Mouse (Mus musculus): Measurements from ENCODE around the gene S100g.

The S100g gene

DNA sequence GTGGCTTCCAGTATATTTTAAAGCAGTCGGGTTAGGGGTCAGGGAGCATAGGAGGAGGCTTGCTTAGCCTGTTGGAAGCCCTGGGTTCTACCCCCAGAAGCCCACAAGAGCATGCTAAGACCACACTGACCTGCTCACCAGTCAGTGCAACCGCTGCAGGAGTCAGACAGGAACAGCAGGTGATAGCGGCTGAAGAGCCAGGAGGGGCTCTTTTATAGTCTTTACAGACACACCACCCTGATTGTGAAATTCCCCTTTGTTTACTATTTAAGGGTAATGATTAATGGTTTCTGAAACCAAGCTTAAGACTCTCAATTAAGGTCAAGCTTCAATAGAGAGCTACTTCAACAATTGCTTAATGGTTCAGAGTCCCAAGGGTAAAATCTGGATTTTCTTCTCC is at the start of gene S100g:
TSS of gene S100g (minus strand) at position 217 of the 400 bp plus-strand sequence.
- no peak for DNase-seq (ENCODE audit: low spot score)

DNA sequence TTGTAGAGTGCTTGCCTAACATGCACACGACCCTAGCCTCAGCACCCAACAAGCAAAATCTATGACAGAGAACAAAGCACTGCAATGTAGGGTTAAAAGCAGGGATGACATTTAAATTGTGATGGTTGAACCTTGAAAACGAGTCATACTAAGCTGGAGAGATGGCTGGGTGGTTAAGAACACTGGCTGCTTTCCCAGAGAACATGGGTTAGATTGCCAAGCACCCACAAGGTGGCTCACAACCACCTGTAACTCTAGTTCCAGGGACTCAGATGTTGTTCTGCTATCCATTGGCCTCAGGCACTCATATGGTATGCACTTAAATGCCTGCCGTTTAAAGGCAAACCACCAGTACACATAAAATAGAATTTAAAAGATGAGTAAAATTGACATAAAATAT is 27.7 kb upstream of the S100g start:
- no peak for DNase-seq (ENCODE audit: low spot score)

DNA sequence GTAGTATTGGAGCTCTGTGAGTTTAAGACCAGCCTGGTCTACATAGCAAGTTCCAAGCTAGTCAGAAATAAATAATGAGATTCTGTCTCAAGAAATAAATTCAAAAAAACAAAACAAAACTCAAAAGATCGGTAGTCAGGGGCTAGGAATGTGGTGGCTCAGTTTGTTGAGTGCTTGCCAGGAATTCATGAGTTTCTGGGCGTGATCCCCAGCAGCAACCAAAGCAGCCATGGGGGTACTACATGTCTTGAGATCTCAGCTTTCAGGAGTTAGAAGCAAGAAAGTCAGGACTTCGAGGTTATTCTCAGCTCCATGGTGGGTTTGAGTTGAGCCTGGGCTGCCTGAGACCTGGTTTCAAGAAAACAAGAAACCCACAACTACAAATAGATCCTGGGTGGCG is 27.0 kb upstream of the S100g start:
- DNase-seq (ENCODE audit: low spot score) = no peak

DNA sequence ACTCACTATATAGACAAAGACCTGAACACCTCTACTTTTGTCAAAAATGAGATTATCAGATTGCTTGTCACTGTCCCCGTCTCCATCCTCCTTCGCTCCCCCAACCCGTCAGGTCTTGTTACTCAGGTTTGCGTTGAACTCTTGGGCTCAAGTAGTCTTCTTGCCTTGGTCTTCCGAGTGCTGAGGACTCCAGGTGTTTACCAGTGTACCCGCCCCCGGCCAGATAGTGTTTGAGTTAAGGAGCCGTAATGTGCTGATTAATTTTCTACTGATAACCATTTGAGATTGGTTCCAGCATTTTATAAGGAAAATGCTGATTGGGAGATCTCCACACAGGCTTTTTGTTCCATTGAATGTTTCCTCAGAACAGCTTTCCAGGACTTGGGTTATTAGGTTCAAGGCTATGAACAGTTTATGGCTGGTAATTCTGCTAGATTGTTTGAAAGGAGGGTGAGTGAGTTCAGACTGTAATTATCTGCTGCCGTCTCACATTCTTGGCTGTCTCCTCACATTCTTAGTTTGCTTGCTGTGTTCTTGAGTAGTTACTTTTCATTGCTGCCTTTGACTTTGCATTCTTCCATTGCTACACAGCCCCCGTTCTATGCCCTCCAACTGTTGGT is 22.6 kb upstream of the S100g start:
- DNase-seq (ENCODE audit: low spot score) = no peak

DNA sequence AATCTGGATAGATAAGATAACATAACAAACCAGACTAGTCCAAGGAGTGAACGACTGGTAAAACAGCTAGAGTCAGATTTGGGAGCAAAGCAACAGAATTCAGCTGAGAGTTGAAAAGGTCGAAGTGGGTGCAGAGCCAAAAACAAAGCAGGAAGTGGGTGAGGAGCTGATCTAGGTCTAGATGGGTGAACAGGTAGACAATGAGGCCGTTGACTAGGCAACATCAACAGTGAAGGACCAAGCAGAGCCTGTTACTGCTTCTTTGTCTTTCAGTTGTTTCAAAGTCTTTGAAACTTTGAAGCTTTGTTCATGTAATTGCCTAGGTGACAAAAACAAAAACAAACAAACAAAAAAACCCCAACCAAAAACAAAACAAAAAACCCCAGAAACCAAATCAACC is 11.8 kb upstream of the S100g start:
- peak; percentile 13 for DNase-seq (ENCODE audit: low spot score)

DNA sequence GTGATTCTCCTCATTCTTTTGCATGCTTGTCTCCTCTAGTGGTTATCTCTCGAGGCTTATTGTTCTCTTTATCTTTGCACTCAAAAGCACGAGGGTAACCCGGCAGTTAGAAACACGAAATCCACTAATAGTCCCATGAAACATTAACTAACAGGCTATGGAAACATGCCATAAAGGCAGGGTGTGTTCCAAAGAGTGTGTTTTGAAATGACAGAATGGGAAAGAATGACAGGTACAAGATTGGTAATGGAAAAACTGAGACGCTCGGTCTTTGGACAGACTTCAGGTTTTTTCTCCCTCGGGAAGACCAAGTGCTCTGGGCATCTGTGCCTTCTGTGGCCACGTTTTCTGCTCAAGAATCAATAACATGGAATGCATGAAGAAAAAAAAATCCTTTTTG is 3.1 kb upstream of the S100g start:
- DNase-seq (ENCODE audit: low spot score) = no peak

DNA sequence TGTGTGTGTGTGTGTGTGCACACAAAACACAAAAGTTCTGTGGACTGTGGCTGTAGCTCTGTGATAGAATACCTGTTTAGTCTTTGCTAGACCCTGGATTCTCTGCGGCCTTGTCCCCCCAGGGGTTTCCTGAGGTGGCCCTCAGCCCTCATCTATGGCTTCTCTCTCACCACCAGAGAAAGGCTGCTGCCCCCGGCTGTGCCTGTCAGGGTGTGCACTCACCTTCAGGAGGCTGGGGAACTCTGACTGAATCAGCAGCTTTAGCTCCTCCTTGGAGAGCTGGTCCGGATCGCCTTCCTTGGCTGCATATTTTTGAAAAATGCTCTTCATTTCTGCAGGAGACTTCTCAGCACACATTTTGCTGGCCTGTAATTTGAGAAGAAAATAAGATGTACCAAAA is 559 bp downstream of the S100g start:
- DNase-seq (ENCODE audit: low spot score) = no peak

DNA sequence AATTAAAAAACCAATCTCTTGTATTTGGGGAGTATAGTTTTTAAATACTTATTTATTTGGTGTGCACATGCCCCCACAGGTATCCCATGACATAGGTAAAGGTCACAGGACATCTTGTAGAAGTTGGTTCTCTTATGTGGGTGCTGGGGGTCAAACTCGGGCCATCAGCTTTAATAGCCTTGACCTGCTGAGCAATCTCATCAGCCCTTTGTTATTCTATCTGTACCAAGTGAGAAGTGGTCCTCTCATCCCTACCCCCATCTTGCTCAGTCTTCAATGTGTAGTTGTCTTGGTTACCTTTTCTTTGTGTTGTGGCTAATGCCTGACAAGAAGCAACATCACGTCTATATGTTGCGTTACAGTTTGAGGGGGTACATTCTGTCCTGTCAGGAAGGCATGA is 6.5 kb downstream of the S100g start:
- DNase-seq (ENCODE audit: low spot score) = no peak

DNA sequence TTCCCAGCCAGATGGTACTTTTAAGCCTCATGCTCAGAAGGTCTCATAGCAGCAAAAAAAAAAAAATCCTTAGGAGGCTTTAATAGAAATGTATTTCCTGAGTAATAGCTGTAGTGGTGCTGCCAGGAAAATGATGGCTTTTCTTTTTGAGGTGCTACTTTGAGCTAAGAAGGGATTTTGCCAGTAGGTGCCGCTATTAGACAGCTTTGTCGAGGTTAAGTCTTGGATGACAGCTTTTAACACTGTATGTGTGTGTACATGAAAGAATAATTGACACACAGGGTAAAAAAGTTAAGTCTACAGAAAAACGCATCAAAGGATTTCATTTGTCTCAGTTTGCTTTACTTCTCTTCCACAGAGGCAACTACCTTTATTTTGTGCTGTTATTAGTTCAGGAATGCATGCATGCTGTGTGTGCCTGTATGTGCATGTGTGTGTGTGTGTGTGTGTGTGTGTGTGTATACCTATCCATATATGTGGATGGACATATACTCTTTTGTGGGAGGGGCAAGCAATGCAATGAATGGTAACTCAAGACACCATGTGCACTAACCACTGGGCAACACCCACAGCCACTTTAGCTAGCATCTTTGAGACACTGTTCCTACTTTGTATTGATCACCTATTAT is 14.5 kb downstream of the S100g start:
- no peak for DNase-seq (ENCODE audit: low spot score)

DNA sequence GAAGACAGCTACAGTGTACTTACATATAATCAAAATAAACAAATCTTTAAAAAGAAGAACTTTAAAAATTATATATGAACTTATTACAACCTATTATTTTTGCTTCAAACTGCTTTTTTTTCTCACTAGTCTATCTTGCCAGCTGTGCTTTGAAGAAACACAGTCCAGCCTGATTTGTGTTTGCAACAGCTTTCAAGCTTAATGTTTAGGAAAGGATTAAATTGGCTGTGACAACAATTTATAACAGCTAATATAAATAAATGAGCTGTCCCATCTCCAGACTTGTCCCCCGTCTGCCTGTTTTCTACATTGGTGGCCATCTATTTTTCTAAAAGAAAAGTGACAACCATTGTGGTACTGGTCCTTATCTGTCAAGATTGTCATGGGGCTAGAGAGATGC is 22.4 kb downstream of the S100g start:
- DNase-seq (ENCODE audit: low spot score) = no peak

DNA sequence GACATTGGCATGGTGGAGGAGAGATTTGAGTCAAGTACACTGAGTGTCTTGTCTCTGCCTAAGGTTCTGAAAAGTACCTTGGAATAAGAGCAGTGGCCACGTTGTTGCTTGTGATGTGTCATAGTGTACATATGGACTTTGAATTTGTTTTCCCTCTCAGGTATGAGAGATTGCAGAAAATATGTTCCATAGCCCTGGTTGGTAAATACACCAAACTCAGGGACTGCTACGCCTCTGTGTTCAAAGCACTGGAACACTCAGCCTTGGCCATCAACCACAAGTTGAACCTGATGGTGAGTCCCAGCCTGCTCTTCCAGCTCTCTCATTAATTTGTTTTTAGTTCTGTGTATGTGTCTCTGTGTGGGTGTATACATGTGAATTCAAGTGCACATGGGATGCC is 32.9 kb downstream of the S100g start:
- DNase-seq (ENCODE audit: low spot score) = no peak

DNA sequence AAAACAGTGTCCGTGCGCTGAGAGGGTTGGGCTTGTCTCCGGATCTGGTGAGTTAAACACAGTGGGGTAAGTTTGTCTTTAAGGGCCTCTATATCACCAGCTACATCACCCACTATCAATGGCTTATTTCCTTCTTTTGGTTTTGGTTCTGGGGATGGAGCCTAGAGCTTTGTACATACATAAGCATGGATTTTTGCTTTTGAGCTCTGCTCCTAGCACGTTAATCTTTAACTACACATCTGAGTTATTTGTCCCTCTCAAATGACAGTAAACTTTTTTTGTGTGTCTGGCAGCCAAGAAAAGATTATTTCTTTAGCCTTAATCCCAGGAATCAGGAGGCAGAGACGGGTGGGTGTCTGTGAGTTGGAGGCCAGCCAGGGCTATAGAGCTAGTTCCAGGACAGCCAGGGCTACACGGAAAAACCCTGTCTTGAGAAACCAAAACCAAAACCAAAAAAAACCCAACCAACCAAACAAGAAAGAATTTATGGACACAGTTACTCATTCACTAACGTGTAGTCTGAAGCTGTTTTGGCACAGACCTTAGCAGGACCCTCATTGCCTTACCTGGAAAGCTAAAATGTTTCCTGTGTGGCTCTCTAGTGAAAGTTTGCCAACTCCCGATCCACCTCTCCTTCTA is 42.8 kb downstream of the S100g start:
- no peak for DNase-seq (ENCODE audit: low spot score)

DNA sequence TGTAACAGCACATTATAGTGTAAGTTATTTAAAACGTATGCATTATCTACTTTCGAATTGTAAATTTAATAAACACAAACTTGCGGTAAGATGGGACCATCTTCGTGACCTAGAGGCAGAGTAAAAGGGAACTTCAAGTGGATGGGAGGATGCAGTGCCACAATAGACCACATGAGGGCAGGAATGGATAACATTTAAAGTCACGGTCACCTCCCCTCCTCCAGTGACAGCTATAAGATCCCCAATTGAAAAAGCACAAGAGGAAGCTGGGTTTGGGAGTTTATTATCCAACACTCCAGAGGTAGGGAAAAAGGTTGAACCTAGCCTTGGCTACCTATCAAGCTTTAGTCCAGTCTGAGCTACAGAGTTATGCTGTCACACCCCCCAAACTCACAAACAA is 48.7 kb downstream of the S100g start:
- DNase-seq (ENCODE audit: low spot score) = peak; percentile 42

DNA sequence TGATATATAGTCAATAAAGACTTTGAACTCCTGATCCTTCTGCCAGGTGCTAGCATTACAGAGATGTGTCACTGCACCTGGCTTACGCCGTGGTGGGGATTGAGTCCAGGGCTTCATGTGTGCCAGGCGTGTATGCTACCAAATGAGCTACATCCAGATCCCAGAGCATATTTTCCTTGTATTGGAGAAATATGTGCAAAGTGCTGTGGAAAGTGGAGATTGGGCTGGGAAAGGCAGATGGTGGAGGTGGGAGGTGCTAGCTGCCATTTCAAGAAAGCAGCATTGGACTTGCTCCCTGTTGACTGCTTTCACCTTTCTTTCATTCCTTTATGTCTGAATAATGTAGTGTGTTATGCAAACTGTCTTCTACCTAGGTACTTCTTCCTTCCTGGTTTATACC is 50.7 kb downstream of the S100g start:
- DNase-seq (ENCODE audit: low spot score) = no peak
